Mouse (Mus musculus) embryo, embryonic 10.5 days (tissue): ENCODE data around the gene Methig1.
"Not testable (repeated sequence)": the region's sequence is repeated elsewhere in the genome, so short reads cannot be mapped to it uniquely, and the experiment has no call there.

Source experiments
- DNase-seq: peaks from one replicate; pipeline ENCODE4 v3.0.0-alpha.2; 2015; ENCODE audit warnings: low spot score

Methig1 gene

GRCm38 (mm10) chr15:100337847-100338246, 15.1 kb upstream of the Methig1 start:
- peak; percentile 58 for DNase-seq

DNA sequence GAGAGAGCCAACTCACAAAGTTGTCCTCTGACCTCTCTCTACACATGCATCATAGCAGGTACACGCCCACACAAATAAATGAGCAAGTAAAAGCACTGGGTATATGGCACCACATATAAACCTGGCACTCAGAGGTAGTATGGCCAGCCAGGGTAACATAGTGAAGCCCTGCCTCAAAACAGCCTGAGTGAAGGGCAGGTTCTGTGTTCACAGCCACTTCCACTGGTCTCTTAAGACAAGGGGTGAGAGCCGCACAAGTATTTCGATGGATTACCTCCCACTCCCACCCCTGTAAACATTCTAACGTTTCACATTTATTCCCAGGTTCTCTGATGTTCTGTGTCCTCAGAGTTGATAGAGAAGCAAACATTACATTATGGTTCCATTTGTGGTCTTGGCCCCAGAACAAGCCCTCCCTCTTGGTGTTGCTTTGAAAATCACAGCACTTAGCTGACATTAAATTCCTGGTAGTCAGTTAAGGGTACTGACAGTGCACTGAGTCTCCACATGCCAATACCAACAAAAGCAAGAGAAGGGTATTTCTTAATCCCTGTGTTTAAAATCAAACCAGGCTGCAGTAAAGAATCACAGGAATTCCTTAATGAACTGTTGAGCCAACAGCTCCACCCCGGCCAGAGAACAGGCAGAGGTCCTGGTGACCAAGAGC, 11.5 kb upstream of the Methig1 start:
- not testable (repeated sequence) for DNase-seq

GRCm38 (mm10) chr15:100345484-100345883, 7.5 kb upstream of the Methig1 start:
- no peak for DNase-seq

- DNase-seq: no peak
Observed at GRCm38 (mm10) chr15:100346761-100347160, 6.2 kb upstream of the Methig1 start.

DNA sequence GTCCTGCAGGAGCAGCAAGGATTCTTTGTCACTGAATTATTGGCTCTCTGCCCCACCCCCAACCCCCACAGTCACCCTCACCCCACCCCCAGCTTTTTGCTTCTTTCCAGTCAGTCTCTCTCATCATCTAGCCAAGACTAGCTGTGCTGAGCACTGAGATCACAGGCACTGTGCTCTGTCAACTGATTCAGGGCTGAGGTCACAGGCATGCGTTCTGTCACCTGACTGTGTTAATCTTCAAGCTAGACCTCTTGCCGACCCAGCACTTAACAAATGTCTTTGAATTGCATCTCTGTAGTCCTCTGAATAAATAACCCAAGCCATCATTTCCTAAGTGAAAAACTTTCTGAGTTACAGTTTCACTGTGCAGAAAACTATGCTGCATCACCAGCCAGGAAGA, 3.5 kb upstream of the Methig1 start:
- DNase-seq: no peak

- DNase-seq: no peak
Observed at GRCm38 (mm10) chr15:100351501-100352060, 1.4 kb upstream of the Methig1 start.

GRCm38 (mm10) chr15:100353399-100353798, 450 bp downstream of the Methig1 start:
- not testable (repeated sequence) for DNase-seq

- DNase-seq: no peak
Observed at GRCm38 (mm10) chr15:100355876-100356275, 2.9 kb downstream of the Methig1 start.

DNA sequence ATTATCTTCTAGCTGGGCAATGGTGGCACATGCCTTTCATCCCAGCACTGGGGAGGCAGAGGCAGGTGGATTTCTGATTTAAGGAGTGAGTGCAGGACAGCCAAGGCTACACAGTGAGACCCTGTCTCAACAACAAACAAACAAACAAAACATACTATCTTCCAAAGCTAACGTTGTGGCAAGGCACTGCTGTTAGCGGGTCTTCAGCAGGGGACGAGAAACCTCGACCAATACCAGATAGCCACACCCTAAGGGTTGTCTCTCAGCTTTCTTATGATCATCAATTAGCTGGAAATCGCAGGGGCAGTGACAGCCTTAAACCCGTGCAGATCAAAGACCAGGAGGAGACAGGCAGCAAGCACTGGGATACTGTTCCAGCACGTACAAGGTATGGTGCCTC, 11.3 kb downstream of the Methig1 start, which contains the start of gene Higd1c:
Higd1c (plus strand) TSS at position 301 of the 400 bp plus-strand sequence.
- no peak for DNase-seq

DNA sequence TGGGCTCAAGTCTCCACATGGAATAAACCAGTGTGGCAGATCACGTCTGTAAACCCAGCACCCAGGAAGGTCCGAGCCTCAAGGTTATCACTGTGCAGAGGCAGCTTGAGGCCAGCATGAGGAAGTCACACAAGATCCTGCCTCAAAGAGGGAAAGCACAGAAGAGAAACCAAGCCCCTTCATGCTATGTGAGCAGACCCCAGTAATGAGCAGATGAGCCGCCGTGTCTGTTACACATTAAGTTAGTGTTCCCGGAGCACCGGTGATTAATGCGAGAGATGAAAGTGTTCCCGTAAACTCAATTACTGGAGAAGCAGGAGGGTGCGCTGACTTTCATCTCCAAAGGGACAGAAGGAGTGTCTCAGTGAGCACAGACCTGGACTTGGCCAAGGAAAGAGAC, 13.0 kb downstream of the Methig1 start:
- DNase-seq: not testable (repeated sequence)

DNA sequence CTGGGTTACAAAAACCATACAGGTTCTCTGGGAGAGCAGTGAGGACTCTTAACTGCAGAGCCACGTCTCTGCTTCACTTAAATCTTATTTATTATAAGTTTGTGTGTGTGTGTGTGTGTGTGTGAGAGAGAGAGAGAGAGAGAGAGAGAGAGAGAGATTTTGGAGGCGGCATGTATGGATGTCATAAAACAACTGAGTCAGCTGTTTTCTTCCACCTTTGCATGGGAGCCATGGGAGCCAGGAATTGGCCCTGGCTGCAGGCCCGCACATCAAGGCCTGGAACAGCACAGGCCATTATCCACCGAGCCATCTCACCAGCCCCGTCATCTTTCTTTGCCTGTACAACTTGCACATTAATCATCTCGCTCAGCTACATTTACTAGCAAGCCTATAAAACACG, 14.2 kb downstream of the Methig1 start:
- no peak for DNase-seq

DNA sequence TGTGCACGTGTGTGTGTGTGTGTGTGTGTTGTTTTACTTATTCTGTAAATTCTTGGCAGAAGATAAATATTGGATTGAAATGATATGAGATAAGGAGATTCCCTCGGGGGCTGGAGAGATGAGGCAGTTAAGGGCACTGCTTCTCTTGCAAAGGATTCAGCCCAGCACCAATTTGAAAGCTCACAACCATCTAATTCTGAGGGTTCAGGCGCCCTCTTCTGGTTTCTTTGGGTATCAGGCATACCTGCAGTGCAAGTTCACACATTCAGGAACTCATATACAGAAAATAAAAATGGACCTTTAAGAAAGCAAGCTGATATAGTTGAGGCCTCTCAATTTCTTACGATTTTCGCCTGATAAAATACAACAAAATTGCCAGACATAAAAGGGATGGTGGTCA, 22.1 kb downstream of the Methig1 start:
- DNase-seq: peak; percentile 83

DNA sequence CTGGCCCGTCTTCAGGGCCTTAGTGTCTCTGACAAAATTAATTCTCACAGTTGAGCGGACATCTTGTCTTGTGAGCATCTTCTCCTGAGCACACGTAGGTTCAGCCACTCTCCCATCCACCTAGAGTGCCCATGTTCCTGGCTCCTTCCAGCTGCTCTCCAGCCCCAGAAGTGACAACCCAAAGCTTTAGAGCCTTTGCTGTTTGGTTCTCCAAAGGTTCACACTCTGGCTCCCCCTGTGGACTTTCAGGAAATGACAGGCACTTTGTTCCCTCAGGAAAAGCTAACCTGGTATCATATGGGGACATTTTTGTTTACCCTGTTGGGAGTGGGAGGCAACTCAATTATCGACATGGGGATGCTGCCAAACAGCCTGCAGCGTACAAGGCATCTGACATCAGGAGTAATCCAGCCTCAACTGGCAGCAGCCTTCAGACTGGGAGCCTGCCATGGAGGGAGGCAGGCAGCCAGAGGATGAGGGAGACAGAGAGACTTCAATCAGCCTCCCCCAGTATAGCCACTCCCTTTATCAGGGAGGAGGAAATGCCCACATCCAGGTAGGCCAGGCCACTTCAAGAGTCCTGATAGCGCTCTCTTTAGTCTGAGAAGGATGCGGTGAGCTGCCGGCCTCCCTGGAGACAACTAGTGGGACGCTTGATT, 25.0 kb downstream of the Methig1 start:
- not testable (repeated sequence) for DNase-seq

GRCm38 (mm10) chr15:100379658-100380057, 26.7 kb downstream of the Methig1 start:
- no peak for DNase-seq

DNA sequence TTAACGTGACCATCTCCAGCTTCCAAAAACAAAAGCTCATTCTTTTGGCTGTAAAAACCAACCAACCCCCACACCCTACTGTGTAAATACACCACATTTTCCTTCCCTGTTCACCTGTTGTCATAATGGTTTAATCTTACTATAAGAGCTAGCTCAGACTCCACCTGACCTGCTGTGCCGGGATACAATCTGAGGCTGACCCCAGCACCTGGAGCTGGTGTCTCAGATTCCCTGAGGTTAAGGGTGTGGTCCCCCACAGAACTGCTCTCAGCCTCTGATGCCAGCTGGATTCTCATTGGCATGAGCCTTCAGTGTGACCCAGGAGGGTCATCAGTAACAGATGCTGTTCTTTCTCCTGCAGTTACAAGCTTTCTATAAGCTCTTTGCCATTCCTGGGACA, 27.2 kb downstream of the Methig1 start:
- DNase-seq: no peak

GRCm38 (mm10) chr15:100385705-100386104, 32.8 kb downstream of the Methig1 start:
- DNase-seq: no peak

GRCm38 (mm10) chr15:100387544-100388223, 34.7 kb downstream of the Methig1 start:
- no peak for DNase-seq

DNA sequence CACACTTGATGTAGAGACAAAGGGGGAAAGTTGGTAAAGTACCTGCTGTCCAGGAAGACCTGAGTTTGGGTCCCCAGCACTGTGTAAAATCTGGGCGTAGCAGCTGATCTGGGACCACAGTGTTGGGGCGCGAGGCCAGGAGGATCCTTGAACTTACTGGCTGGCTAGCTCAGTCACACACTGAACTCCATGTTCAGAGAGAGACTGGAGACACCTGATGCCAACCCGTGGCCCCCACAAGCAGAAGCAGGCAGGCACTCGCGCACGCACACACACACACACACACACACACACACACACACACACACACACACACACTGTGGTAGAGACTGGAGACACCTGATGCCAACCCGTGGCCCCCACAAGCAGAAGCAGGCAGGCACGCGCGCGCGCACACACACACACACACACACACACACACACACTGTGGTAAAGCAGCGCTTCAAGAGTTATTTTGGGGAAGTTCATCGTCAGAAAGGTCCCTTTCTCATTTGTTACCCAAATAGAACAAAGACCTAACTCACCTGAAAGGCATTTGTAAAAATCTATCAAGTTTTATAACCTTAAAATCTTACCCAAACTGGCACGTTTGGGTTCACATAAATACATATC, 35.4 kb downstream of the Methig1 start:
- no peak for DNase-seq

- DNase-seq: peak; percentile 22
Observed at GRCm38 (mm10) chr15:100388886-100389285, 35.9 kb downstream of the Methig1 start.

DNA sequence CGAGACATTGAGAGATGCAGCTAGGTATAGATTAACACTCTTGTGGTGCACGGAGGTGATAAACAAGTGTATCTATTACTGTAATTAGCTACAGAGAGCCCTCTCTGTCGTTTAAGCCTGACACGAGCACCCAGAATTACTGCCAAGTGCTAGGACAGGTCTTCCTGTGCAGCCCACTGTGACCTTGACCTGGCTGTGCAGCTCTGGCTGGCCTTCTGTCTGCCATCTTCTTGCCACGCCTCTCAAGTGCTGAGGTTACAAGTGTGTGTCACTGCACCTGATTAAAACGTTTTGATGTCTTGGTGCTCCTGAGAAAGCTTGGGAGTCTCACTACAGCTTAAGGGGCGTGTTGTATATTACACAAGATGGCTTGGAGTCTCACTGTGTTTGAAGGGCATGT, 38.1 kb downstream of the Methig1 start:
- no peak for DNase-seq

DNA sequence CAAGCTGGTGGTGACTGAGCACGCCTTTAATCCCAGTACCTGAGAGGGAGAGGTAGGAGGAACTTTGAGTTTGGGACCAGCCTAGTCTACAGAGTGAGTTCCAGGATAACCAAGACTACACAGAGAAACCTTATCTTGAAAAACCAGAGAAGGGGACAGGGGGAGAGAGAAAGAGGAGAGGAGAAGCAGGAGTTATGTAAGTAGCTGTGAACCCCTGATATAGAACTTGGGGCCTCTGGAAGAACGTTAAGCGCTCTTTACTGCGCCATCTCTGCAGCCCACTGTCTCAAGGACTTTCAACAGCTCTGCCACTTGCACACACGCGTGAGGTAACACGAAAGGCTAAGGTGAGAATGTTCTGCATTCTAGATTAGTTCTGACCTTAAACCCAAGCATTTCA, 38.6 kb downstream of the Methig1 start:
- DNase-seq: no peak

GRCm38 (mm10) chr15:100393016-100393415, 40.1 kb downstream of the Methig1 start:
- no peak for DNase-seq
